Mouse (Mus musculus) B cell, adult 2 months (primary cell): ENCODE results near the gene Adra1d.

Experiments
- DNase-seq, 2 experiments: peaks; one replicate each; pipeline ENCODE4 v3.0.0; 2022

Adra1d gene

DNA sequence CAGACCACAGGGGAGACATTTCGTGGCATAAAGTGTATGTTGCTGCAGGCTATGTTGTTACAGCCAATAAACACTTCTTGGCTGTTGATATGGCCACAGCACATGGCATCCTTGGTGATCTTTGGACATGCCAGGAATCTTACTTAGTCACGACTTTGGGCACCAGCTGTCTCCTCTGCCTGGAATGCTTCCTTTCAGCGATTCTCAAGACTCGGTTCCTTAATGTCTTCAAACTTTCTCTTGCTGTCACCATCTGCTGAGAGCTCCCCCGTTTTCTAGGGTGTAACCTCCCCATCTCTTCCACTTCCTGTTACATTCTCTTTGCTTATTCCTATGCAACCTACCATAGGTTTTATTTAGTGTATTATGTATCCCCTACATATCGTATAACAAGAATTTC lies 22.3 kb downstream of the Adra1d start:
- DNase-seq = no peak

DNA sequence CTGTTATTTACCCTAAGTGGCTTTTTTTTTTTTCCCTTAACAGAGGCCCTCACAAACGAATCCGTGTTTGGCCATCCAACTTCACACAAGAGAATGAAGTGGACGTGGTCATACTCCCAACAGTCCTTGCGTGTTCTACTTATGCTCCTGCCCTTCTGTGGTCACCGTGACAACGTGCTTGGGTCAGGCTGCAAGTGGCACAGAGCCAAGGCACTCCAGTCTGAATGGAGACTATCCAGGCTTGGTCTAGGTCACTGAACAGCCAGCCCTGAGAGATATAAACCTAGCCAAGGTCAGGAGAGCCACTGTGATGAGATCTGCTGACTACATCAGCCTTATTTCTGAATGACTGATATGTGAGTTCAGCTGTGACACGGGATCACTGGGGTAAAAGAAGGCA lies 23.7 kb downstream of the Adra1d start:
- no peak for DNase-seq

DNA sequence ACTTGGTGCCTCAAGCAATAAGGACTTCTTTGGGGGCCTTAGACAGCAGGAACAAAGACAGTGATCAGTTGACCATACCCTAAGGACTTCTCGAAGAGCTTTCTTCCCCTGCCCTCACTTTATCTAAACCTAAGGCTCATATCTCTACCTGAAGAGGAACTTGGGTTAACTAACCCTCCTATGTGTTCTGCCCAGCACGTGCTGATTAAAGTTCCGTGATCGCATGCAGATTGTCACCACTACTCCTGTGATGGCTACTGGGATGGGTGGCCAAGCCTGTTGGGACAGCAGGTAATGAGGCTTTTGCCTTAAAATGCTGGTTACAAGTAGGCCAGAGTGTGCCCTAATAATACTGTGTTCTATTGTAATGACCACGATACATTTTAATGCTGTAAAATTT lies 26.9 kb downstream of the Adra1d start:
- DNase-seq = no peak

DNA sequence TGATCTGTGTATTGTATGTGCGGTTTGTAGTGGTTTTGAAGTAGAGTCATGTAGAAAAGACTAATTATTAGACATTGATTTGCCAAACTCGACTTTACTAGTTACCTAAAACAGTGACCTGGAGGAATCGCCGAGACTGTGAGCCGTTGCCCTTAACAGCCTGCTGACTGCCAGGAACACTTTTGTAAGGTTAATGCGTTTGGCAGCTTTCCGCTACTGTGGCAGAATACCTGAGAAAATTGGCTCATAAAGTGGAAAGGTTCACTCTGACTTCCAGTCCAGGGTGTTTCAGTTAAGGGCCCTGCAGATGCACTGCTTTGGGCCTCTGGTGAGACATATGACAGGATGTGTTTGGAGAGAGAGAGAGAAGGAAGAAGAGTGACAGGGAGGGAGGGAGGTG lies 30.8 kb downstream of the Adra1d start:
- DNase-seq = no peak

DNA sequence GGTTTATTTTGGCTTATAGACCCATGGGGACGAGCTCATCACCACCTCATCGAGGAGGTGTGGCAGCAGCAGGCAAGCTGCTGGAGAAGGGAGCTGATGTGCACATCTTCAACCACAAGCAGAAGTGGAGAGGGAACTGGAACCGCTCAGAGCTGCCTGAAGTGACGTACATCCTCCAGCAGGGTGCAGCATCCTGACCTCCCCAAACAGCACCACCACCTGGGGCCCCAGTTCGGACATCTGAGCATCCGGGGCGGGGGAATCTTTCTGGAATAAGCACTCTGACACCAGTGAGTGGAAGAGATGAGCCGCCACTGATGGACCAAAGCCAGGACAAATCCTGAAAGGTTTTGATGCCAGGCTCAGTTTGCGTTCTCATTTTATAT lies 31.5 kb downstream of the Adra1d start:
- DNase-seq = peak; percentile 62 to 67

DNA sequence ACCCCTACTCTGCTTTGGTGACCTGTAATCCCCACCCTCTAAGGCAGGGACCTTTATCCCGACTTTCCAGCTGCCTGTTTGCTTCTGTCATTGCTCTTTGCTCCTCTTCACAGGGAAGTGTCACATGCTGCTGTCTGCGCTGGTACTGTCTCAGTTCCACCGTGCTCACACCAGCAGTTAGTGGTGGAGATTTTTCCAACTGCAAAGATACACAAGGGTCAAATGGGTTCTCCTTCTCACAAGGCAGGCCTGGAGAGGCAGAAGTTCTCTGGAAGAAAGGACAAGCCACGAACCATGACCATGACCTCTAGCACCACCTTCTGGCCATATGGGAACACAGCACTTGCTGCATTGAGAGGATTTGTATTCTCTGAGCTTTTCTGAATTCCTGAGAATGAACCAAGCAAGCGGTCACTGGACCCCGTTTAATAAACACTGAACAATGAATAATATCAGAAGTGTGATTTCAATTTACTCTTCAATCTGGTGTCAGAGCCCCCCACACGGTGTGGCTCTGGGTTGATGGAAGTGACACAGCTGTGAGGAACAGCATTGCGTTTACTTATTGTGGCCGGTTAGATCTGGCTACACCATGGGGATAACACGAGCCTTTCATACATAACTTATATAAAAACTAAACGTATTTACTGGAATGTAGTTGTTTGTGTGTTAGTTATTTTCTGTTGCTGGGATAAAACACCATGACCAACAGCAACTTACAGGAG lies 32.0 kb downstream of the Adra1d start:
- DNase-seq = peak; percentile 52 to 59

DNA sequence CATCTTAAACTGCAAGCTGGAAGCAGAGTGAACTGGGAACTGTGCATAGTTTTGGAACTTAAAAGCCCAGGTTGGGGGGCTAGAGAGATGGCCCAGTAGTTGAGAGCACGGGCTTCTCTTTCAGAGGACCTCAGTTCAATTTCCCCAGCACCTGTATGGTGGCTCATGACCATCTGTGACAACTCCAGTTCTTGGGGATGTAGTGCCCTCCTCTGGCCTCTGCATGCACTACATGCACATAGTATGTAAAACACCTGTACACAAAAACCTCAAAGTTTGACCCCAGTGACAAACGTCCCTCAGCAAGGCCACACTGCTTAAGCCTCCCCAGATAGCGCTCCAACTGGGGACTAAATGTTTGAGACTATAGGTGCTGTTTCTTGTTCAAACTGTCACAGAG lies 35.0 kb downstream of the Adra1d start:
- DNase-seq = peak; percentile 21 to 37

DNA sequence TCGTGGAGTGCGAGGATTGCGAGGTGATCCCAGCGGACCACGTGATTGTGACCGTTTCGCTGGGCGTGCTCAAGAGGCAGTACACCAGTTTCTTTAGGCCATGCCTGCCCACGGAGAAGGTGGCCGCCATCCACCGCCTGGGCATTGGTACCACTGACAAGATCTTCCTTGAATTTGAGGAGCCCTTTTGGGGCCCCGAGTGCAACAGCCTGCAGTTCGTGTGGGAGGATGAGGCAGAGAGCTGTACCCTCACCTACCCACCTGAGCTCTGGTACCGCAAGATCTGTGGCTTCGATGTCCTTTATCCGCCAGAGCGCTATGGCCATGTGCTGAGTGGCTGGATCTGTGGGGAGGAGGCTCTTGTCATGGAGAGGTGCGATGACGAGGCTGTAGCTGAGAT lies 41.3 kb downstream of the Adra1d start:
- DNase-seq = no peak

DNA sequence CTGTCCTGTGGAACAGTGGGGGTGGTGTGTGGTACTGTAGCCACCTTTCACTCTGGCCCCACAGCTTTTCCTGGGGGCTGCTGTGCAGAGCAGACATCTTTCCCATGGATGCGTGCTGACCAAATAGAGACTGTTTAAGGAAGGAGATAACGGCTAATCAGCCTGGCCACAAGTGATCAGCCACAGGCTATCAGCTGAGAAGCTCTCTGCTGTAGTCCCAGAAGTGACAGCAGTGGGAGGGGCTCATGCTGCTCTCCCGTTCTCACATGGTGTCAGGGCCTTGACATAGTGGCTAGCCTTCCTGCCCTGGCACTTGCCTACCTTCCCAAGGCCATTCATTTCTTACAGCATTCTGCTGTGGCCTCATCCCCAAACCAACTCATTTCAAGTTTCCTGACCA lies 43.3 kb downstream of the Adra1d start:
- DNase-seq = no peak

DNA sequence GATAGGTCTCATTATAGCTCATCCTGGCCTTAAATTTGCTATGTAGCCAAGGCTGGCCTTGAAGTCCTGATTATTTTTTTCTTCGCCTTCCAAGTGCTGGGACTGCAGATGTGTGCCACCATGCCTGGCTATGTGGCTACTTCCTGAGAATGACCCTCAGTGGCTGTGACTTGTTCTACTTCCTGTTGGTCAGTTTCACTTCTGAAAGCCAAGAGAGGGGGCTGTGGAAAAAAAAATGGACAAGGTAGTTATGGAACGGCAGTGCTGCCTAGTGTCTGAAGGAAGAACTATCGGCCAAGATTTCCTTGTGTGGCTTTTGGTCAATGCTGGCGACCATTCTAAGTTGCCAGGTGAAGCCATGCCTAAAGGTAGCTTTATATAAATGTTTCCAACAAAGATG lies 44.5 kb downstream of the Adra1d start:
- DNase-seq = no peak

DNA sequence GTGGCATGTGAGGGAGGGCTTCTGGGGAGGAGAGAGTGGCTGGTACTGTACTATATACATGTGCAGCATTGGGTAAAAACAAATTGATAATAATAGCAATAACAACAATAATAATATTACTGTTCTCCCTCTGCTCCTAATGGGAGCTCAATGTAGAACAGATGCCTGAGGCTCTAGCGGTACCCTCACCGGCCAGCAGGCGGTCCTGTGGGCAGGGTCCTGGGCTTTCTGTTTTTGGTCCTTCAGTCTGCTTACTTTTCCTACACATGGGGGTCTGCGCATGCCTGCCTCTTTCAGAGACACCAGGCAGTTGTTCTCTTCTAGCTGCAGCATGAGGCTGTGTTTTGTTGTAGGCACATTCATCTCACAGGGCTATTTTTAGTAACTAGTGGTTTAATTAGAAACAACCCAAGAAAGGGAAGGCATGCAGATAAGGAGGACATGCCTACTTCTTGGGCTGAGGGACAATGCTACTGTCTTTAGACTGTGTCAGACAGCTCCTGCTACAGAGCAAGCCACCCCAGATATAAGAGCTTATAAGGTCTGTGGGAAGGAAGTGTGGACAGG lies 47.9 kb downstream of the Adra1d start:
- DNase-seq = no peak

DNA sequence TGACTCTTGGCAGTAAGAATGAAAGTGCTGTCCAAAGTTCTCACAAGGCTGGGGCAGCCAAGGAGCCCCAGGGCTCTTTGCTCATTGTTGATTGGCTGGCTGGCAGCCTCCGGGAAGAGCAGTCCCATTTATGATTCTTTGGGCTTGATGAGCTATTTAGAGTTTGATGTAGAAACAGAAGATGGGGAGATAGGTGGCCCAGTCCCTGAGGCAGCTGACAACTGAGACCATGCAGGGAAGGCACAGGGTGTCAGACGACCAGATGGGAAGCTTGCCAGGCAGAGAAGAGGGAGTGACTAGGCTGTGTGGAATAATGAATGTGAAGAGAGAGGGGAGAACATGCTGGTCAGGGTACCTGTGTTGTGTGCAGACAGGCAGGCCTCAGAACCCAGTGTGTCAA lies 48.6 kb downstream of the Adra1d start:
- DNase-seq = no peak

DNA sequence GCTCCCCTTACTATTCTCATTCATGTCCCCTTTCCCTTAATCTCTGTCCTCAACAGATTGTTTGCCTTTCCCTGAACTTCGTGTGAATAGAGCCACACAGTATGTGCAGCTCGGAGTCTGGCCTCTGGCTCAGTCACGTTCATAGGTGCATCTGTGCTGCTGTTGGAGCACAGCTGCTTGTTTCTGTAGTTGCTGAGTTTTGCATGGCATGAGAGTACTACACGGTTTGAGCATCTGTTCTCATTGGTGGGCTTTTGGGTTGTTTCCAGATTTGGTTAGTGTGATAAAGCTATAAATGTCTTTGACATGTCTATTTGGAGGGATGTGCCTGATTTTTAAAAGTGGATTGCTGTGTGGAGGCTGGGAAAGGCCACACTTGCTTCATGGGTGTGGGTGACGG lies 51.6 kb downstream of the Adra1d start:
- no peak for DNase-seq

DNA sequence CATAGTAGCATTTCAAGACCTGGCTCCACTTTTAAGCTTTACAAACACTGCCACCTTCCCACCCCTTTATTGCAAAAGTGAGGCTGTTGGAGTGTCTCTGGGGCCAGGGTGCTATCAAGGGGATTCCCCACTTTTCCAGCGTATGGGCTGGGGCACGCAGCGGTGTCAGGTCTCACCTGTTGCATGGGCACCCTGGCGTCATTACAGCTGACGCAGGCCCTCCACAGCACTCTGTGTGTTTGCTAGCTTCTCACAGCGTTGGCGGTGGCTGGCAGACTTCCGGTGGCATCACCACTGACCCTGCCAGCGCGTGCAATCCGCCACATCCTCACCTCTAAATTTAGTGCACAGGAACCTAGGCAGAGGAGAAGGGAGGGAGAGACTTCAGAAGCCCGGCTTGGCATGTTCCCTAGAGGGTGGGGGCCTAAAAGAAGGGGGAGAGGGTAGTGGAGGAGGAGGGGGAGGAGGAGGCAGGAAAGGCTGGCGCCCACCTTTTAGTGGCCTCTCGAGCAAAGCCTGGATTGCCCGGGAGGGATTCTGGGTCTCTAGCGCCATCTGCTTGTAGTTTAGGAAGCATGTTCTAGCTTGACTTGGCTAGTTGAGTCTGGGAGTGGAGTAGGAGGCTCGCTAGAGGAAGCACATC lies 52.3 kb downstream of the Adra1d start:
- DNase-seq = peak; percentile 72 to 74

DNA sequence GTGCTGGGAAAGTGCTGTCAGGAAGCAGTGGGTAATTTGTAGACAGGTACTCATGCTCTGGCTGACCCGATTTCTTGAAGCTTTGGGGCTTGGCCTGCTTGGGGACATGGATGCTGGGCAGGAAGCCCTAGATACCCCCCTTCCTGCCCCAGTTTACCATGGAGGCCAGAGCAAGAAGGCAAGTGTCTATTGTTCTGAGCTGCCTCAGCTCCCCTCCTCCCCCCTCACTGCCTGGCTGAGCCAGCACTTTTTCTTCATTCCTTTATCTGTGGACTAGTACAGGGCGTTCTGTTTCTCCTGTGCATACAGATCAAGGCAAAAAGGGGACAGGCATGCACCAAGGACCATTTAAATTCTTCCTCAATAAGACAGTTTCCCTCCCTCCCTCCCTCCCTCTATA lies 53.6 kb downstream of the Adra1d start:
- DNase-seq = no peak

DNA sequence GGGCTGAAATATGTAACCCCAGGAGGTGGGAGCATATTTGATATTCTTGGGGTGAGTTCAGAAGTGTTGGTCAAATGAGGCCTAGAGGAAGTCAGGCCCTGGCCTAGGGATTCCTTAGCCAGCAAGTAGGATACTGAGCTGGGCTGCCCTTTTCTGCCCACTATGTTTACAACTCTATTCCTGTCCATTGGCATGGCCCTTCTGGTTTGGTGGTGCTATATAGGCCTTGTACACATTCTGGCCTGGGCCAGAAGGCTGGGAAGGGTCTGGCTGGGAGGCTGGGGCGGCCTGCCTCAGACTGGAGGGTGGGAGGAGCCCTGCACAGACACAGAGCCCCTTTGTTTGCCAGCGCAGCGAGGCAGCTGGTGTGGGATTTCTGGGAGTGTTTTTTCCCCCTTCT lies 55.7 kb downstream of the Adra1d start:
- DNase-seq = no peak

DNA sequence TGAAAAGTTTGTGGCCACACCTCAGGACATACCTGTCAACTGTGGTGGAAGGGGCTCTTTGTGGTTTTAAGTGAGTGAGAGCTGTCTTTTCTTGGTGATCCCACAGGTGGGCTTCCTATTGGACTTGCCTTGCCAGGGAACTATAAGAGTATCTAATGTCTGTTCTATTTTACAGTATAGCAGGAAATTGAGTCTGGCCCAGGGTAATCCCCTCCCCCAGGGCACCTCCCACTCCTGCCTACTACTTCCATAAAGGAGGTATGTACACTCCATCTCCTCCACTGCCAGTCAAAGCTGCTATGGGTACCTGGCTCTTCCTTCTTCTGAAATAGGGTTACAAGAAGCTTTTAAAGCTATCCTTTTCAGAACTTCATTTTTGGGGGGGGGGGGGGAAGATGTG lies 56.7 kb downstream of the Adra1d start:
- no peak for DNase-seq

DNA sequence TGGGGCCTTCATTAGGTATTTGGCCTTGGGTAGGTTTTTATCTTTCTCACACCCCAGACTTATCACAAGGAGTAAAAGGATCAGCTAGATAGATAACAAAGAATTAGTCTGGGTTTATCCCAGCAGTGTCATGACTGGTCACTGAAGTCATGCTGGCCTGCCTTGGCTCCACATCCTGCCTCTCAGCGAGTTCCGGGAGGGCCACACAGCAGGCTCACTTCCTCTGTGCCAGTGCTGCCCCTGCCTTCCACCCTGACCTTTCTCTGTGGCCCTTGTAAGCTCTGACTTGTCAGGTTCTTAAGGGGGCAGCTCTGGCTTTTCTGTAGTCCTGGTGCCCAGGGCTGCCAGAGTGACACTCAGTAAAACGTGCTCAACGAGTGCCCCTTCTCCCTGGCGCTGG lies 59.5 kb downstream of the Adra1d start:
- DNase-seq = no peak

DNA sequence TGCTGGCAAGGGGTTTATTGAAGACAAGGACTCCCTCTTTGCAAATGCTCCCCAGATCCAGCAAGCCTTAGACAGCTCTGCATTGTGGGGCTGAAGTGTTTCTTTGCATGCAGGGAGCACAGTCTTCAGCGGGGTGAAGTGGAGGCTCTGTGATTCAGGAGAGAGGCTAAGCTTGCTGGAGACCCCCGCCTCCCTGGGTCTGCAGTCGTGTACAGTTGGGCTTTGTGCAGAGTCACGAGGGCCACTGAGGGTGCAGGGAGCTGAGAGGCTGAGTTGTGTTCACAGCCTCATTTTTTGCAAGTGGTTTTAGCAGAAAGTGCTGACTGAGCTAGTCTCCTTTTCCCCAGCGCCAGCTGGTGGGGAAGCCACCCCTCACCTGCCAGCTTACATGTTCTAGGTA lies 60.2 kb downstream of the Adra1d start:
- DNase-seq = no peak

DNA sequence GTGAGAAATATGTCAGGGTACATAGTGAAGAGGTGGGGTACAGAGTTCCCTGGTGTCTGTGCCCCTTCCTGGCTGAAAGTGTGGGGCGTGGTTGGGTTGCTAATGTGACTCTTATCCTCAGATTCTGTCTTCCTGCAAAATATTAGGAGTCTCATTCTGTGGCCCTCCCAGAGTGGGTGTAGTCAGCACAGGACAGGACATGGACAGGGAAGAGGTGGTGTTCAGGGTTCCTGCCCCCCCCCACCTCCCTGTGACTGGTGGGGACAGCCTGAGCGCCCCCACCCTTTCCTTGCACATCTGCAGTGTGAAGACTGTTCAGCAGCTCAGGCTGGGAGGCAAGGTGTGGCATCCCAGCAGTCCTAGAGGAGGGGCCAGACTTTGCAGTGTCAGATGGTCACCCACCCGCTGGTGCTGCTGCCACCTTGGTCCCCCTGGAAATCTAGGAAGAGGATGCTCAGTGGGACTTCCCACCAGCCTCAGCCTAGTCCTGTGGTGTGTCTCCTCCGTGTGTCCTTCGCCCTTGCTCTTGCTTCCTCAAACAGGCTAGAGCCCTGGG lies 62.7 kb downstream of the Adra1d start:
- DNase-seq = no peak

DNA sequence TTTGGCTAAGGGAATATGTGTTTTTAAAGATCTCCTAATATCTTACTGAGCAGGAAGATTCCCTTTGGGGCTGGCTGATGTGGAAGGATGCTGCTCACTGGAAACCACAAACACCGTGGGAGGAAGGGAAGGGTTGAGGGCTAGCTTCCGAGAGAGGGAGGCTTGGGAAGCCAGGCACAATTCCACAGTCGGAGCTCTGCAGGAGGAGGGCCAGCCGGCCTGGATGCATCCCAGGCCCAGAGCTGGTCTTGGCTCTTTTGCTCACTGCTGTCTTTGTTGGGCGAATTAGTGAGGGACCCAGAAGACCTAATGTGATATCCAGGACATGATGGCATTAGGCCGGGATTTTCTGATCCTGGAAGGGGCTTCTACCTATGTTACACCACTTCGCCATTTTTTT lies 63.9 kb downstream of the Adra1d start:
- no peak for DNase-seq

DNA sequence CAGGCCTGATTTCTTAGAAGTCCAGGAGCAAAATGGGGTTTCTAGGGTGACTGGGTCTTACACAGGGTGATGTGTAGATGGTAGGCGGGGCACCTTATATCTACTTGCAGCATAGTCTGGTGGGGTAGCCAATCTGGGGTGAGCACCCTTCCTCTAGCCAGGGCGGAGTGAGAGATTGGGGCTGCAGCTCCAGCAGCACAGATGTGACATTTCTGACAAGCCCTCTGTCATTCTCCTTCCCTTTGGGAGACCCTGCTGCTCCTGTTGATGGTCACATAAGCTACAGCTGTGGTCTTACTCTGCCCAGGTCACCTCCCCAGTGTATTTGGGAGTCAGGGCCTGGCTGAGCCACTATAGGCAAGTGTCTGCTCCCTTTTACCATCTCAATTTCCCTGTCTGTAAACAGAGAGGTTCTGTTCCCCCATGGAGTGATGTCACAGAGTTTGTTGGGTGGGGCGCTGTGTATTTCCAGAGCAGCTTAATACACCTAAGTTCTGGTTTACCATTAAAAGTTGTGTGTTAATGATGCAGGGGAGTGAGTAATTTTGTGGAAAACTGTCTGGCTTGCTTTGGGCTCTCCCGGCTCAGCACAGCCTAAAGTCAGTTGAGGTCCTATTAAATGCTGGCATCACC lies 64.7 kb downstream of the Adra1d start:
- DNase-seq = no peak

DNA sequence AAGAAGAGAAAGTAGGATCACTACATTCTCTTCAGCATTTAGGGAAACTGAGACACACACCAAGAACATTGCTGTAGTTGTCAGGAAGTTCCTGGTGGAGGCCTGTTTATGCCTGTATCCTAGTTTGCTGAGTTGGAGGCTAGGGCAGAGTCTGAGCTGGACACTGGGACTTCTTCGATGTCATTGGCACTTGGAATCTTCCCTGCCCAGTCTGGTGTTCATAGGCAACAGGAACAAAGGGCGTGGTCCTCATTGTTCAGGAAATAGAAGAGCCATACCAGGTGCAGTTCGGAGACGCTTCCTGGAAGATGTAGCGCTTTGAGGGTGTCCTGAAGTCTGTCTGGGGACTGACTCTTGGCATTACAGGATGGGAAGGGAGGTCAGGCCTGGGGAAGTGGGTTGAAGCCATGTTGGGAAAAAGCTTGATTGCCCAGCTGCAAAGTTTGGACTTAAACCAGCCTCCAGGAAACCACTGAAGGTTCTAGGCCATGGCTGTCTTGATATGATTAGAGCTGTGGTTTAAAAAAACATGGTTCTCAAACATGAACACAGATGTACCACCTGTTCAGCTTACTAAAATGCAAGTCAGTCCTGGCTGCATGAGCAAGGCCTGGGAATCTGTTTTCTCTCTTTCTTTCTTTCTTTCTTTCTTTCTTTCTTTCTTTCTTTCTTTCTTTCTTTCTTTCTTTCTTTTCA lies 65.8 kb downstream of the Adra1d start:
- no peak for DNase-seq
